Mouse (Mus musculus): Measurements from ENCODE around the gene Utp11. TPM values are rescaled to one million over a fixed set of nuclear protein-coding genes. Genes with fewer than 3 reads are reported as not detected.
A peak's percentile ranks its signal among the peaks of the same experiment; 100 is the strongest.

Gene Utp11
- polyA plus RNA-seq, 1 experiment = 29.7 TPM

DNA sequence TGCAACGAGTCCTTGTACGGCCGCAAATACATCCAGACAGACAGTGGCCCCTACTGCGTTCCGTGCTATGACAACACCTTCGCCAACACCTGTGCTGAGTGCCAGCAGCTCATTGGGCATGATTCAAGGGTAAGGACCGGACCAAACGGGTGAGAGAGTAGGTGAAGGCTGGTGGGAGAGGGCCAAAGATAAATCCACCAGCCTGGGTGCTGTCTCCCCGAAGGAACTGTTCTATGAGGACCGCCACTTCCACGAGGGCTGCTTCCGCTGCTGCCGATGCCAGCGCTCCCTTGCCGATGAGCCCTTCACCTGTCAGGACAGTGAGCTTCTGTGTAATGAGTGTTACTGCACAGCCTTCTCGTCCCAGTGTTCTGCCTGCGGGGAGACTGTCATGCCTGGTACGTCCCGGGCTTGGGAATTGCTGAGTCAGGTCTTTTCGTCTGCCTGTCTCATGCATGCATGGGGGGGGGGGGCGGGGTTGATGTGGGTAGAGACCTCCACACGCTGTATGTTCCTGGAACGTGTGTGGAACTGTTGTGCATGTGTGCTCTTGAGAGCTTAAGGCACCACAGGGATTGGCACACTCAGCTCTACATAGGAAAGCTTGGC, 12.4 kb upstream of the Utp11 start:
- H3K79me2 ChIP-seq (ENCODE audit: control insufficient read depth, insufficient read depth) = peaks cover 73% of the 10 kb centered on the region
- peak overlapping the region; percentile 43 for H3ac ChIP-seq (ENCODE audit: control insufficient read depth, insufficient read length, low read depth)
- TF ChIP-seq USF1 (IDR thresholded peaks at IDR 0.05; ENCODE audit: low read depth) = no peak
- no peak for TF ChIP-seq MYOG (IDR thresholded peaks at IDR 0.05; ENCODE audit: control insufficient read depth, extremely low read depth, insufficient read length)
- no peak for TF ChIP-seq MAX (IDR thresholded peaks at IDR 0.05)
- TF ChIP-seq FOSL1 (IDR thresholded peaks at IDR 0.05; ENCODE audit: insufficient read depth, low read length, poor library complexity, severe bottlenecking) = no peak
- no peak for TF ChIP-seq CEBPB (IDR thresholded peaks at IDR 0.05; ENCODE audit: low read depth)
- no peak for TF ChIP-seq CTCF (IDR thresholded peaks at IDR 0.05; ENCODE audit: control insufficient read depth, insufficient read depth, insufficient read length)
- no peak for TF ChIP-seq MYOD1 (IDR thresholded peaks at IDR 0.05; ENCODE audit: control insufficient read depth, insufficient read length, low read depth)
- peak overlapping the region; percentile 62 for H3K4me3 ChIP-seq (ENCODE audit: insufficient read depth, poor library complexity, severe bottlenecking)
- H3K36me3 ChIP-seq (ENCODE audit: control insufficient read depth, insufficient read depth) = peaks cover 44% of the 10 kb centered on the region
- H3K27me3 ChIP-seq (ENCODE audit: control insufficient read depth, insufficient read depth, insufficient read length) = no peaks in the 10 kb centered on the region
- peaks cover 63% of the 10 kb centered on the region for H3K79me3 ChIP-seq (ENCODE audit: low read depth)

- TF ChIP-seq MAX (IDR thresholded peaks at IDR 0.05) (no peak), MYOG (IDR thresholded peaks at IDR 0.05; ENCODE audit: control insufficient read depth, extremely low read depth, insufficient read length) (no peak), USF1 (IDR thresholded peaks at IDR 0.05; ENCODE audit: low read depth) (no peak), MYOD1 (IDR thresholded peaks at IDR 0.05; ENCODE audit: control insufficient read depth, insufficient read length, low read depth) (peak; percentile 50)
- Histone ChIP-seq H3K36me3 (ENCODE audit: control insufficient read depth, insufficient read depth) (peaks cover 44% of the 10 kb centered on the region), H3K79me2 (ENCODE audit: control insufficient read depth, insufficient read depth) (peaks cover 76% of the 10 kb centered on the region), H3K27me3 (ENCODE audit: control insufficient read depth, insufficient read depth, insufficient read length) (no peaks in the 10 kb centered on the region), H3K79me3 (ENCODE audit: low read depth) (peaks cover 65% of the 10 kb centered on the region), H3K4me3 (ENCODE audit: insufficient read depth, poor library complexity, severe bottlenecking) (peak overlapping the region; percentile 62), H3ac (ENCODE audit: control insufficient read depth, insufficient read length, low read depth) (peak overlapping the region; percentile 58)
Measured at GRCm38 (mm10) chr4:124704797-124705474, 11.5 kb upstream of the Utp11 start.

- peak overlapping the region; percentile 58 for H3ac ChIP-seq (ENCODE audit: control insufficient read depth, insufficient read length, low read depth)
- peaks cover 76% of the 10 kb centered on the region for H3K79me2 ChIP-seq (ENCODE audit: control insufficient read depth, insufficient read depth)
- peaks cover 44% of the 10 kb centered on the region for H3K36me3 ChIP-seq (ENCODE audit: control insufficient read depth, insufficient read depth)
- no peaks in the 10 kb centered on the region for H3K27me3 ChIP-seq (ENCODE audit: control insufficient read depth, insufficient read depth, insufficient read length)
- peak overlapping the region; percentile 62 for H3K4me3 ChIP-seq (ENCODE audit: insufficient read depth, poor library complexity, severe bottlenecking)
- no peak for TF ChIP-seq CEBPB (IDR thresholded peaks at IDR 0.05; ENCODE audit: low read depth)
- no peak for TF ChIP-seq USF1 (IDR thresholded peaks at IDR 0.05; ENCODE audit: low read depth)
- TF ChIP-seq FOSL1 (IDR thresholded peaks at IDR 0.05; ENCODE audit: insufficient read depth, low read length, poor library complexity, severe bottlenecking) = no peak
- TF ChIP-seq MAX (IDR thresholded peaks at IDR 0.05) = no peak
- TF ChIP-seq CTCF (IDR thresholded peaks at IDR 0.05; ENCODE audit: control insufficient read depth, insufficient read depth, insufficient read length) = no peak
- TF ChIP-seq MYOD1 (IDR thresholded peaks at IDR 0.05; ENCODE audit: control insufficient read depth, insufficient read length, low read depth) = no peak
- TF ChIP-seq MYOG (IDR thresholded peaks at IDR 0.05; ENCODE audit: control insufficient read depth, extremely low read depth, insufficient read length) = no peak
- peaks cover 65% of the 10 kb centered on the region for H3K79me3 ChIP-seq (ENCODE audit: low read depth)
Measured at GRCm38 (mm10) chr4:124703881-124704796, 10.7 kb upstream of the Utp11 start.

DNA sequence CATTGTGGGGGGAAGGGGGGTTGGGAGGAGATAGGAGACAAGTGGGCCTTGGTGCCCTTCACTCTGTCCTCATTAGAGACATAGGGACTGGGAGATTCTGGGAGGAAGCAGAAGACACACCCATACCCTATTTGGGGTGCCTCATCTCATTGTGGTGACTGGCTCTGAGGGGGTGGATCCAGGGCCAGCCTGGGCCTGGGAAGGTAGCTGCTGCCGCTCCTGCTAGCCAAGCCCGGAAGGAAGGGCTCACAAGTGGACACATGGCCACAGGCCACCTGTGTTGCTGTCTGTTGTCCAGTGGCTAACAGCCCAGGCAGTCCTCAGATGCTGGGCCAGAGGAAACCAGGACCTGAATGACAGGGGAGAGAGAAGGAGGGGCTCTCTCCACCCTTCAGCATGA, 10.0 kb upstream of the Utp11 start:
- Histone ChIP-seq H3K4me3 (ENCODE audit: insufficient read depth, poor library complexity, severe bottlenecking) (peak overlapping the region; percentile 62), H3K36me3 (ENCODE audit: control insufficient read depth, insufficient read depth) (peaks cover 44% of the 10 kb centered on the region)

GRCm38 (mm10) chr4:124701916-124702315, 8.5 kb upstream of the Utp11 start:
- TF ChIP-seq FOSL1 (IDR thresholded peaks at IDR 0.05; ENCODE audit: insufficient read depth, low read length, poor library complexity, severe bottlenecking) = no peak
- TF ChIP-seq CEBPB (IDR thresholded peaks at IDR 0.05; ENCODE audit: low read depth) = no peak
- H3K27me3 ChIP-seq (ENCODE audit: control insufficient read depth, insufficient read depth, insufficient read length) = no peaks in the 10 kb centered on the region
- peaks cover 59% of the 10 kb centered on the region for H3K79me3 ChIP-seq (ENCODE audit: low read depth)
- H3K79me2 ChIP-seq (ENCODE audit: control insufficient read depth, insufficient read depth) = peaks cover 64% of the 10 kb centered on the region
- peak overlapping the region; percentile 84 for H3K4me3 ChIP-seq (ENCODE audit: insufficient read depth, poor library complexity, severe bottlenecking)
- peaks cover 31% of the 10 kb centered on the region for H3K36me3 ChIP-seq (ENCODE audit: control insufficient read depth, insufficient read depth)
- peak overlapping the region; percentile 94 for H3ac ChIP-seq (ENCODE audit: control insufficient read depth, insufficient read length, low read depth)

More for the DNA sequence above, 10.0 kb upstream of the Utp11 start:
- H3ac ChIP-seq (ENCODE audit: control insufficient read depth, insufficient read length, low read depth) = peak overlapping the region; percentile 58
- peaks cover 76% of the 10 kb centered on the region for H3K79me2 ChIP-seq (ENCODE audit: control insufficient read depth, insufficient read depth)
- TF ChIP-seq USF1 (IDR thresholded peaks at IDR 0.05; ENCODE audit: low read depth) = no peak
- no peak for TF ChIP-seq CTCF (IDR thresholded peaks at IDR 0.05; ENCODE audit: control insufficient read depth, insufficient read depth, insufficient read length)
- TF ChIP-seq MYOG (IDR thresholded peaks at IDR 0.05; ENCODE audit: control insufficient read depth, extremely low read depth, insufficient read length) = no peak
- TF ChIP-seq MAX (IDR thresholded peaks at IDR 0.05) = peak; percentile 59
- no peak for TF ChIP-seq CEBPB (IDR thresholded peaks at IDR 0.05; ENCODE audit: low read depth)
- TF ChIP-seq FOSL1 (IDR thresholded peaks at IDR 0.05; ENCODE audit: insufficient read depth, low read length, poor library complexity, severe bottlenecking) = no peak
- TF ChIP-seq MYOD1 (IDR thresholded peaks at IDR 0.05; ENCODE audit: control insufficient read depth, insufficient read length, low read depth) = peak; percentile 28
- peaks cover 65% of the 10 kb centered on the region for H3K79me3 ChIP-seq (ENCODE audit: low read depth)
- no peaks in the 10 kb centered on the region for H3K27me3 ChIP-seq (ENCODE audit: control insufficient read depth, insufficient read depth, insufficient read length)

Measured in C2C12 (cell line).